Mouse (Mus musculus) gonadal fat pad, adult 2 months (tissue): ENCODE measurements around the gene Creb5. TPM values are rescaled to one million over a fixed set of nuclear protein-coding genes. Genes with fewer than 3 reads are reported as not detected.
A peak's percentile ranks its signal among the peaks of the same experiment; 100 is the strongest.

Experiments used
- DNase-seq: peaks from one replicate; pipeline ENCODE4 v3.0.0-alpha.2; 2012; ENCODE audit warnings: low read depth
- polyA plus RNA-seq: library from polyadenylated mRNA; depleted of rRNA; stranded (reverse); fragments of >200 nt; gene quantifications from 2 replicates; pipeline ENCODE4 v1.2.3, GENCODE M21; 2012

Creb5 gene
- polyA plus RNA-seq, 1 experiment = 1.9 TPM

DNA sequence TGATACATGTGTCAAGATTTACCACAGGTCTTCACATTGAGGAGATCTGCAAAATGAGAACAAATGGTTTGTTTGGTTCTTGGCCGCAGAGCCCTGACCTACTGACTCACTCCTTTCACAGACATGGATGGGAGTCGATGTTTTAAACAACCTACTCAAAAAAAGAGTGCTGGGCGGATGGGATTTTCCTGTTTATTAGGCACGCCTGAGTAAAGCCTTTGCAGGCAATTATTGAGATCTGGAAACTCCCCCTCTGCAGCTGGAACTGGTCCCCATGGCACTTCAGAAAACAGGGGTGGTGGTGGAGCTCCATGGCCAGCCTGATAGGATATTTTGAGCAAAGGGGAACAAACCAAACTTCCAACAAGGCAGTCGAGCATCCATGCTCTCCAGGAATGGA, 258.9 kb downstream of the Creb5 start:
- no peak for DNase-seq

DNA sequence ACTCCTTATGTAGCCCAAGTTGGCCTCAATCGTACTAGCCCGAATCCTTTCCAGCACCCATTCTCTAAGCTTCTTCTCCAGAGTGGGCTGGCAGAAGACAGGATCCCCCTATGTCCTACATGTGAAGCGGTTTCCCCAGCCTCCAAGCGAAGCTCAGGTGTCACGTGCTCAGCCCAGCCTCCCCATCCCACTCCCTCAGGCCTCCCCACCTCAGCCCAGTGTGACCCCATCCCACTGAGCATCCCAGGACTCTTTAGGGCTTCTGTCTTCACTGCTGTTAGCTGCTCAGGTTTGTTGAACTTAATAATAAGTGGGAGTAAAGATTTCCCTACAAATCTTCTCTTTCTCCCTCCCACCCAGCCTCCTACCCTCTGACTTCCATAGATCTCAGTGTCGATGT, 261.2 kb downstream of the Creb5 start:
- DNase-seq = no peak

DNA sequence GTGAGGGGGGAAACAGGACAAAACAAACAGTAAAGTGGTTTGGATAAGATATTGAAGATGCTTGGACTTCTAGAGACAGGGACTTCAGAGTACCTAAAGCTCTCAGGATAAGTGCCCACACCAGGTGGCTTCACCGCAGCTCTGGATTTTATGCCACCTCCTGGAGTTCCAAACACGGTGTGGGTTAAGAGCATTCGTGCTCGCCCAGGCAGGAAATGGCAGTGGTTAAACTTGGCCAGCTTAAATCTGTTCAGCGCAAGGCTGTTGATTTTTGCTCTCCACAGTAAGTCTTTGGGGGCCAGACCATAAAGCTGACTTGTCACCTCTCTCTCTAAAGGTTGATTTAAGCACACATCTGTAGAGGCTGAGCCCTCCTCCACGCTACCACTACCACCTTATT, 262.3 kb downstream of the Creb5 start:
- DNase-seq = no peak

DNA sequence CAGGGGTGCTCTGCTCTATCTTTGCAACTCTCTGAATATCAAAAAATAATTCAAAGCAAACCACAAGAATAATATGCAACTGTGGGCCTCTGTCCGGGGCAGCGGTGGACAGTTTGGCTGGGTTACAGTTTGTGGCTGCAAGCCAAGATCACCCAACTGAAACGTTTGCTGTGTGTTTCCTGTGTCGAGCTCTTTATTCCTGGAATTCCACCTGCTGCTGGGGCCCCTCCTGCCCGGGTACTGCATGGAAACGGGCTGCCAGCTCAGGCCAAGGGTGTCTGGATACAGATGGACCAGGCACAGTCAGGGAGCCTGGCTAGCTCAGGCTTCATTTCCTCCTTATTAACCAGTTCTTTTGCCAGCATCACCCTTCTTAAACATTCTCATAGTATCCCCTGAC, 269.0 kb downstream of the Creb5 start:
- DNase-seq = no peak

DNA sequence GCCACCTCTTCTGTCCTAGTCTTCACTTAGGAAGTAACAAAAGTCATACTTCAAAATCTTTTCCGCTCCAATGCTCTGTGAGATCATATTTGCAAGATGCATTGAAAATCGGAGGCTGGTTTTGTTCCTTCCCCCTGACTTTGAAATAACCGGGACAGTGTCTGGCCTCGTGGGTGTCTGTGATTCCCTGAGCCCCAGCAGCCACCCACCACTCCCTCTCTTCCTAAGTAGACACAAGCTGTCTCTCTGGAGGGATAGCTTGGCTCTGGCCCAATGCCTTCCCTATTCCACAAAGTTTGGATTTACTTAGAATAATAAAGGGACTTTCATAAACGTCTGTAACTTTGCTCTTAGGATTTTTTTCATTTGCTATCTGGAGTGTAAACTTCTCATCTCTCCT, 273.9 kb downstream of the Creb5 start:
- DNase-seq = no peak

DNA sequence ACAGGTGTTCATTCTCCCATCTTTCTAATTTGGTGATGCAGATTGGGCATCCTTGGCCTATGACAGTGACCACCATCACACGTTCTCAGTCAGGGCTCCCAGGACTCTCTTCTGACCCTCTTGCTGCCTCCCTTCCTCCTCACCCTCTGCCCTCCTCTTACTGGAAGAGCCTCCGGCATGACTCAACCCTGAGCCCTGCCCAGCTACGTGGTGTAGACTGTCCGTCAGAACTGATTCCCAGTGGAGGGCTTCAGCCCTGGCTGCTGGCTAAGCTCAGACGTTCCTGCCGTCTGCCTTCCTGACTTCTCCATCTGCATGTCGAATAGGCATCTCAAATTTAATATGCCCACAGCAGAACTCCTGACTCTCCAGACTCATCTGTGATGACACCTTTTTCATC, 275.5 kb downstream of the Creb5 start:
- DNase-seq = no peak

DNA sequence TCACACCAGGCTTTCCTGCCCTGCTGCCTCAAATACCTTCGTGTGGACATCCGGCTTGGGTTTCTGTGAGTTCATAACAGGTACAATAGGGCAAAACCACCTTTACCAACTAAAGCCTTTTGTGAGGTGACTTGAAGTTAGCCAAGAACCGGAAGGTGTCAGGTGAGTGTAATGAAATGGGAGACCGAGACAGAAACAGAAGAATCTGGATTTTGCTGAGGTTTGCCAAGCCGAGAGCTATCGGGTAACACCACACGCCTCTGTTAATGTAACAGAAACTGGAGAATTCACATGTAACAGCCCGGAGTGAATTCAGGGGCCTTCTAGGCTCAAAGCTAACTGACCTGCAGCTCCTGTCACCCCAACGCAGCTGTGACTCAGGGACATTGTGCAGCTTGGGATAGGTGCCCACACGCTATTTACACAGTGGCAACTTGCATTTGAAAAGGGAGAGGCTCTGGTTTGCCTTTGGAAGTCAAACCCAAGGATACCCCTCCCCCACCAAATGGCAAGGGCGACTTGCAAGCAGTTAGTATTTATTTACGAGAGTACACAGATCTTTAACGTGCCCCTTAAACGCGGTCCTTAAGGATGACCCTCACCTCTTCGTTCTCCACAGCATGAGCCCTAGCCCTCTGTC, 276.6 kb downstream of the Creb5 start:
- no peak for DNase-seq

DNA sequence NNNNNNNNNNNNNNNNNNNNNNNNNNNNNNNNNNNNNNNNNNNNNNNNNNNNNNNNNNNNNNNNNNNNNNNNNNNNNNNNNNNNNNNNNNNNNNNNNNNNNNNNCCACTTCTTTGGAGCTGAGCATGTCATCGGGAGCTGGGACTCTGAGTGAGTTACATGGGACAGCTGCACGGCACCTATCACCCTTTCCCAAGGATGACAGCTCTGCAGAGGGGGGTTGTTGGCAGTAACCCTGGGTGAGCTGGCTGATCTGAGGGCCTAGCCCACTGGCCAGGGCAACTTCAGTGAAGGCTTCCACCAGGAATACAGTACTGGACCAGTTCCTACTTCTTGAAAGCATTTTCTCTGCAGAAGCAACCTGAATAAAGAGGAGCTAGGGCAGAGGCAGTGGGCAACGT, 282.4 kb downstream of the Creb5 start:
- no peak for DNase-seq

DNA sequence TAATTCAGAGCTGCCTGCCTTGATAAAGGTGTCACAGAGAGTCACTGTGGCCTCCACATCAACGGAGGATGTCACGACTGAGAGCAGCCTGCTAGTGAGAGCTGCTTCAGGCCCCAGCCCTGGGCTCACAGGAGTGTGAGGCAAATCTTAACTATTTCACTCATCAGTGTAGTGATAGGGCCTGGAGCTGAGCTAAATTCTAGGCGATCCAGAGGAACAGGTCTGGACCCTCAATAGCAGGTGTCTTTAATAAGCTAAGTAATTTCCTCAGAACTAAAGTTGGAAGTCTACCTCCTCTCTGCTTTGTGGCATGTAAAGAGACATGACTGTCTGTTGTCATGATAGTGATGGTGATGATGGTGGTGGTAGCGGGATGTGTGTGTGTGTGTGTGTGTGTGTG, 283.8 kb downstream of the Creb5 start:
- DNase-seq = no peak

DNA sequence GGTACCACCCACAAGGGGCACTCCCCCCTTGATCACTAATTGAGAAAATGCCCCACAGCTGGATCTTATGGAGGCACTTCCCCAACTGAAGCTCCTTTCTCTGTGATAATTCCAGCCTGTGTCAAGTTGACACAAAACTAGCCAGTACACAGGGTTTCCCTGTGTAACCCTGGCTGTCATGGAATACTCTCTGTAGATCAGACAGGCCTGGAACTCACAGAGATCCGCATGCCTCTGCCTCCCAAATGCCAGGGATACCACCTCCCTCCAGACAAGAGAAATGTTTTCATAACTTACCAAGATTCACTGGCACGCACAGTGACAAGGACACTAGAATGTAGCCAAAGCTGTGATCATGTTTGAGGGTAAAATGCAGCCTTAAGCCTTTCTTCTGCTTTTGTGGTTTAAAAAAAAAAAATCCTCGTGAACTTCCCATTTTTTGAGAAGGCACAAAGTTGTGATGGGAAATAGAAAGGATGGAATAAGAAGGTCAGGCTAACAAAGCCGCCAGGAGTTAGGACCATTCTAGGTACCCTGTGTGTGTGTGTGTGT, 284.6 kb downstream of the Creb5 start:
- DNase-seq = no peak

DNA sequence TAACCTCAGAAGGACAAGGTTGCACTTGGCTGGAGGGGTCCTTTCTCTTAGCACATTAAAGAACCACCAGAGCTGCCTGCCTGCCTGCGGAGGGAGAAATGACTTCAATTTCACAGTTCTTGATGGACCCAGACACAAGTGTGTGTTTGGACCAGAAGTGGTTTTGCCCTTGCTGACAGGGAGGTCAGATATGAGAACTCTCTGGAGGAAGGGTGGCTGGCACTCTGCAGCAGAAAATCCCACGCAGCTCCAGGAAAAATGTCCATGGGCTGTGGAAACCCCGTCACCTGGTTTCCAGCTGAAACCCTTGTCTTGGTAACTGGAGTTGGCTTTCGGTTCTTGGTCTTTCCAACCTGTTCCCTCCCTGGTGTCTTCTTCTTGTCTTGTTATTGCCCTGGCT, 285.4 kb downstream of the Creb5 start:
- DNase-seq = no peak

DNA sequence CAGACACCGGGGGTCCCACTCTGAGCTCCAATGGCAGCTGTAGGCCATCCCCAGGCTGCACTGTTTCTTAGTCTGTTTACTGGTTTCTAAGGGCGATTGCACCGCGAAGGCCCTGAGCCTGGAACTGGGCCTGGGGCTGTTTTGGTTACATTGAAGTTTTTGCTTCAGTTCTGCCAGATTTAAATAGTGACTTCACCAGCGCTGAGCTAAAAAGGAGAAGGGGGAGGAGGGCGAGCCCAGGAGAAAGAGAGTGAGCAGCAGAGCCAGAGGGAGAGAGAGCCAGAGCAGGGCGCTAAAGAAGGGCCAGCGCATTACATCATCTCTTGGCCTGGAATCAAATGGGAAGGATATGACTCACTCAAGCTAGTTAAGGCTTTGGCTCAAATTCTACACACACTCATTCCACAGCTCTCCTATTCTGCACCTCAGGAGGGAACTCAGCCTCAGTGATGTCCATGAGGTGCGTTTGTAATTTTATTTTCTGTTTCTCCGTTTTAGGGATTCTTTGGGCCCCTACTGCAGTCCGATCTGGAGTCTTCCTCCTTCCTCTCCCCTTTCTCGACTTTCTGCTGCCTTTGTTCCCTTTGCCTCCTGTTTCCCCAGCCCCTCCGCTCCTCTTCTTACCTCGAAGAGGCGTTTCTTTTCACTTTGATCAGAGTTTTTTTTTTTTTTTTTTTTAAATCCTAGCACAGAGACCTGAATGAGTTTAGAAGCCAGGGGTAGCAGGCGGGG, 286.1 kb downstream of the Creb5 start:
- DNase-seq = peak; percentile 77

DNA sequence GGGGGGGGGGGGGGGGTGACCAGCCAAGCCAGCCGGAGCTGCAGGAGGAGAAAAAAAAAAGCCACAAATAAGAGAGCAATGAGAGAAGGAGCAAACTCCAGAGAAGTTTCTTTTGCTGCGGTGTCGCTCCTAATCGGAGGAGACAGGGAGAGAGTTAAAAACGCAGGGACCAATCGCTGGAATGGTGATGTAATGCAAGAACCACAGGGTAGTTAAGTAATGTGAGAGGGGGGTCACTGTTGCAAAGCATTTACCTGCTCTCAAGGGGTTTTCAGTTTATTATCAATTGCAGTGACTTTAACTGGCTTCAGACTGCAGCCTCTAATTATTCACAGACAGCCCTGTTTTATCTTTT, 286.6 kb downstream of the Creb5 start:
- DNase-seq = no peak

DNA sequence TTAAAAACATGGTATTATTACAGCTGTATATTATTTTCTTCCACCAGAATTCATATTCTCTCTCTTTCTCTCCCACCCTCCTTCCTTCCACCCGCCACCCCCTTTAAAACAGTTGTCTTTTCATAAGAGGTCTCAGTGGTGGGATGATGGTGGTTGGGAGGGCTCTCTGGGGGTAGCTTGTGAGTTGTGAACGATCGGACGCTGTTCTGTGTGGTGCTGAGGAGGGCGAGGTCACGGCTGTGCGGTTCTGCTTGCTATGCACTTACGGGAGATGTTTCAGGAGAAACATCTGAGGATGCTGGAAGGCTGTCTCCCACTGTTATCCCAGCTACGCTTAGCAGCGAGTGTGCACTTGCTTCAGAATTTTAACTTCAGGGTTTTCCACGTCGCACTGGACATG, 287.0 kb downstream of the Creb5 start:
- no peak for DNase-seq

DNA sequence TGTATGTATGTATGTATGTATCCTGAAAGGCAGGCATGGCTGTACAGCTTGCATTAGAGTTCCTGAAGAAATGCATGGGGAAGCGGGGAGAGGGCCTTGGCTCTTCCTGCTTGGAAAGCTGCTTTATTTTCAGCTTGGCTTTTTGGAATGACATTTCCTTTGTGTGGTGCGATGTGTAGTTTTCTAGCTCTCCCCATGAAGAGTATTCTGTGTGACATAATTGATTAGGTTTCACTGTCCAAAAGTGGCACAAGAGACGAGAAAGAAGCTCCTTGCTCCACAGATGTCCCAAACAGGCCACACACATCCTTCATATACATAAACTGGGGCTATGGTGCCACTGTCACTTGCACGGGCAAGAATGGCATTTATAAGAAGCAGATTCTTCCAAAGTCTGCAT, 288.1 kb downstream of the Creb5 start:
- DNase-seq = no peak

DNA sequence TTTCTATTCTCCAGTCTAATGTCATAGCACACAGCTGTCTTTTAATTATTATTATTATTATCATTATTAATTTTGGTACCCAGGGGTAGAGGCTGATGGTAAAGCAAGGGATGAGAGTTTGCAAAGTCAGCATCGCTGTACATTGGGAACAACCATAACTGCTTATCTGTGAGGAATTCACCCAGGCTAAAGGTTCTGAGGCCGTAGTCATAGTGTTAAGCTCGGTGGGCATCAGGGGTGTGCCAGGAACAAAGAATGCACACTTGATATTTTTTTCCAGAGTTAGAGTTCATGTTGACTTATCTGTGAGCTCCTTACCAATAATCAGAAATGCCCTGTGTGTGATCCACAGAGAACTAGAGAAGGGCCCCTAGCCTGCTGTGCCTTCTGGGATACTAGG, 288.8 kb downstream of the Creb5 start:
- no peak for DNase-seq

DNA sequence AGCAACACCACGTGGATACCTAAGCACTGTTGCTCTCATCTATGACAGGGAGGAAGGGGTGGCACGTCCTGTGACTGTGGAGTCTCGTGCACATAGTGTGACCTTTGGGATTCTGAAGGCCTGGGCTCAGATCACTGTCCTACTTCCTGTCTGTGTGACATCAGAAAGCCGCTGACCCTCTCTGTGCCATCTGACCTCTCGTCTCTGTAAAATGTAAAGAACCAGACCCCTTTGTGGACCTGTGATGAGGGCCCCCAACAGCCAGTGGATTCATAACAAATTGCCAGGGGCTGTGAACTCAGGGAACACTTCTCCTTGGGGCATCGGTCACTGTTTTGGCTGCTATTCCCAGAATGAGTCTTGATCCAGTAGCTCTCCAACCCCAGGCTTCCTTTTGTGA, 289.8 kb downstream of the Creb5 start:
- no peak for DNase-seq

DNA sequence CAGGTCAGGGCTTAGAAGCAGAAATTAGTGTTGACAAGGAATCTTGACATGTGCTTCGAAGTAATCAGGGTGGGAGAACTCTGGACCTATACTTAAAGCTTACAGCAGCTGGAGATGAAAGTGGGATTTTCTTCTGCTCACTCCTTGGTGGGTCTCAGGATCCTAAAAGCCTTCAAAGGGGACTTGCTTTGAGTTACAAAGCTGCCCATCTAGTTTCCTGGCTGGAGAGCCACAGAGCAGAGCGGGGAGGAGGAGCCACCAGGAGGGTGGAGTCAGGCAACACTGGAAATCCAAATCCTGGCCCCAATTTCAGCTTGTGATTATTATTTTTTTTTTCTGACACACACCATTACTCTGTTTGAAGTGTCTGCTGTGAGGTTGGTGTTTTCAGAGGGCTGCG, 290.7 kb downstream of the Creb5 start:
- no peak for DNase-seq

DNA sequence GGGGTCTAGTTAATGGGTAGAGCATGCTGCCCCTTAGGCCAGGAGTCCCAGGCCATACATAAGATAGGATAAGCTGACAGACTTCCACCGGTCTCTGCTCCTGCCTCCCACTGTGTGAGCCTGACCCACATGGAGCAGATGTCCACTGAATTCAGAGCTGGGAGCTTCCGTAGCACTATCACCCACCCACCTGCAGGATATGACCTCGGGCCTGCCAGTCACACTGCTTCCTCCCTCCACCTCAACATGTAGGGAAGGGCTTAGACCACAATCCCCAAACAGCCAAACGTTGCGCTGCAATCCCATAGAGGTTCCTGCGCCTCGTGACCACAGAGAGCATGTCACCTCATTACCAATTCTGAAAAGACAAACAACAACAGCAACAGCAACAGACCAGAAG, 293.3 kb downstream of the Creb5 start:
- DNase-seq = no peak

DNA sequence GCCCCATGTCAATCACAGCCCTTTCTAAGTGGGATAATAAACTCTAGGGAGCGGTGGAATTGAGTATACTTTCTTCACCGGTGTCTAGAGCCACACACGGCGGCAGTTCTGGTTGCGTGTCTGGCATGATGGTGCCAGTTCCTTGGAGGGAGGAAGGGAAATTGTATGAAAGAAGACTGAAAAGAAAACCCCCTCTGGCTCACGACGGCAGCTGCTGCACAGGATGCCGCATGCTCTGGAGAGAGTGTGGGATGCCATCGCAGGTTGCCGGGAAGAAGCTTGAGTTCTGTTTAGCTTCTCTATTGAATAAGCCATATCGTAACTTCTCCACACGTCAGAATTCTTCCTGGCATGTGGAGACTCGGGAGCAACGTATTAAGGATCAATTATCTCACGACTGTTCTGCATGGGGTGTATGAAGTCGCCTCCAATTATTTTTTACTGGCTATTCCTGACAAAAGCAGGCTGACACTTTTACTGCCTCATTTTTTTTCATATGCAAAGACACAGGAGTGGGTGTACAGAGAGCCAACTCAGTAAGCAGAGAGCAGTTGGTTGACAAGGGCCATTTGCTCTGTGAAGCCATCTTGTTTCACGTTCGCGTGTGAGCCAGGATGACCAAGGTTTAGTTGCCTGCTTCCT, 296.3 kb downstream of the Creb5 start:
- DNase-seq = no peak

DNA sequence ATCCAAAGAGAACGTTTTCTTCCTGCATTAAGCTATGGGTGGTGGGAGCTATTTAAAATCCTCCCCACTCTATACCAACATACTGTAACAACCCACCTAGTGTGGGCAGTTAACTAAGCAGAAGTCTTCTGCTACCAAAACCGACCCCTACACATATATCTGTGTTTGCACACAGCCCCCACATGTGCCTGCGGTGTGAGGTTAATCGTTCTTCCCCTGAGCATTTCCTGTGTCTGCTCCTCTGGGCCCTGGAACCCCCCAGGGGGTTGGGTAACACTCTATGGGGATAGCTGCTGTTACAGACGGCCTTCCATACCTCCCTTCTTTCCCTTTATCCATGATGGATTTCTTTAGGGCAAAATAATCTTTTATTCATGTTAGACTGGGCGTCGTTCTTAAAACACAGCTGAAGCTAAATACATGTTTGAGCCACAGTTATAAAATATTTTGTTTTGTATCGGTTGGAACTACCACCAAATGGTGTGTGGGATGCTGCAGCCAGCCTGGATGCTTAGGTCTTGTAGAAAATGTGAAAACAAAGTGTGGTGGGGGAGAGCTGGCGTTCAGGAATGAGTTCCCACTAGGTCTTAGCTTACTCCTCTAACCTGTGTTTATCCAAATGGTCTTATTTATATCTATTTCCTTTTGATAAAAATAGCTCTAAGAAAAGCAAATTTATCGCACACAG, 297.8 kb downstream of the Creb5 start:
- no peak for DNase-seq

DNA sequence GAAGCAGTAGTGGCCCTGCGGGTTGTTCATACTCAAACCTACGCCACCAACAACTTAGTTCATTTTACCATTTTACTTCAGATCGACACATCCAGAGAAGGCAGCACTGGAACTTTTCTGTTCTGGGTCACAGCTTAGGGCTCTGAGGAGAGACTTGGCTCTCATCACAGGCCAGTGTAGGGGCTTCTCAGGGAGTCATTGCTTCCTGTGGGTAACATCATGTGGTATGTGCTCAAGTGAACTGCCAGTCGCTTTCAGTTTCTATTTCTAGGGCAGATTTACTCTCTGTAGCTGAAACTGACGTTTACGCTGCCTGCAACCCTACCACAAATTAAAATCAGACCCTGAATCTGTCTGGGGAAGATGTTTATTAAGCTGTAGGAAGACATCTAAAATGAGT, 302.7 kb downstream of the Creb5 start:
- DNase-seq = no peak

DNA sequence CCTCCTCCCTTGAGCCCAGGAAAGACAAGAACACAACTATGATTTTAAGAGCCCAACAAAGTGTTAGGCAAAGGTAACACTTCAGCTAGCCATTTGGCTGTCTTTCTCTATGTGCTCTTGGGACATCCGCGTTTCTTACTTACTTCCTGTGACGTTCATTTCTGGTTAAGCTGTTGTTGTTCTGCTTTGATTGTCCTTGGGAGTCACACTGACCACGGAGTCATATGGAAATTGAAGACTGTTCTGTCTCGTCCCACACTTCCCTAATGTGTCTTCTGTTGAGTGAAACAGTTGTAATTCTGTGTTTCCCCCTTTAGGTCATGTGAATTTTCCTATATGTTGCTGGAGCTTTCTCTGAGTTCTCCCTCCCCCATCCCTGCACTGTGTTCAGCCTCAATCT, 305.2 kb downstream of the Creb5 start:
- DNase-seq = no peak
